Mouse (Mus musculus) liver, embryonic 14.5 days (tissue): Measurements from ENCODE around the gene Pla2g1b. TPM values are rescaled to one million over a fixed set of nuclear protein-coding genes. Genes with fewer than 3 reads are reported as not detected.
A peak's percentile ranks its signal among the peaks of the same experiment; 100 is the strongest.

Experiments used
- ATAC-seq: fragments of 200-750 bp; cut with Nextera tagmentation; 2 replicates; pipeline ENCODE4 v1.8.0; 2017; ENCODE audit warnings: moderate number of reproducible peaks, mild to moderate bottlenecking, moderate library complexity; ENCODE audit not compliant: insufficient read depth
- DNase-seq, 3 experiments: peaks; one replicate each; pipeline ENCODE4 v3.0.0-alpha.2; 2012 to 2013; ENCODE audit warnings: low read depth in 3 of 3, low spot score in 3 of 3
- H3K27ac ChIP-seq: fragments of 300-500 bp; sonication (generic); 2 replicates; pipeline ENCODE4 v1.5.1; 2014; ENCODE audit warnings: moderate library complexity, mild to moderate bottlenecking, control low read depth, inconsistent platforms
- H3K27me3 ChIP-seq: fragments of 300-500 bp; sonication (generic); 2 replicates; pipeline ENCODE4 v1.6.1; 2014; ENCODE audit warnings: mild to moderate bottlenecking, low read length, moderate library complexity; ENCODE audit not compliant: control insufficient read depth, insufficient read depth
- H3K36me3 ChIP-seq: fragments of 300-500 bp; sonication (generic); replicated peaks from 2 replicates; pipeline ENCODE4 v1.6.1; 2014; ENCODE audit warnings: low read depth; ENCODE audit not compliant: control insufficient read depth, insufficient read depth
- H3K4me1 ChIP-seq, 2 experiments: fragments of 200-500 bp in 1 of 2; fragments of 300-500 bp in 1 of 2; sonication (generic) in 1 of 2; replicated peaks; 2 replicates each; pipeline ENCODE4 v1.6.1; 2012 to 2014; ENCODE audit warnings: antibody characterized with exemption in 1 of 2, inconsistent platforms in 1 of 2, low read length in 1 of 2; ENCODE audit not compliant: control insufficient read depth in 2 of 2, insufficient read depth in 2 of 2
- H3K4me2 ChIP-seq: fragments of 300-500 bp; sonication (generic); 2 replicates; pipeline ENCODE4 v1.6.1; 2014; ENCODE audit warnings: low read depth, mild to moderate bottlenecking, control low read depth, moderate library complexity
- H3K4me3 ChIP-seq, 2 experiments: fragments of 200-500 bp in 1 of 2; fragments of 300-500 bp in 1 of 2; sonication (generic) in 1 of 2; 2 replicates each; pipeline ENCODE4 v1.5.1; 2012 to 2014; ENCODE audit warnings: low read depth in 2 of 2, low read length in 2 of 2, mild to moderate bottlenecking in 2 of 2, control low read depth in 1 of 2, inconsistent platforms in 1 of 2, moderate library complexity in 1 of 2; ENCODE audit not compliant: insufficient read depth in 1 of 2
- H3K9ac ChIP-seq: fragments of 300-500 bp; sonication (generic); replicated peaks from 2 replicates; pipeline ENCODE4 v1.6.1; 2014; ENCODE audit warnings: mild to moderate bottlenecking, control low read depth, moderate library complexity
- H3K9me3 ChIP-seq: fragments of 300-500 bp; sonication (generic); 2 replicates; pipeline ENCODE4 v1.6.1; 2016; ENCODE audit warnings: low read length, mixed read lengths; ENCODE audit not compliant: control insufficient read depth
- CTCF ChIP-seq: IDR thresholded peaks from 2 replicates; pipeline ENCODE4 v1.5.1; 2016; ENCODE audit warnings: antibody characterized with exemption, low read depth, control low read depth
- EP300 ChIP-seq: IDR thresholded peaks from 2 replicates; pipeline ENCODE4 v1.6.1; 2016; ENCODE audit warnings: antibody characterized with exemption, low read depth
- WGBS: fragments of 180-500 bp; shearing (Covaris S2); extraction: QIAGEN DNeasy Blood & Tissue Kit; methylation state at CpG from one replicate; pipeline ENCODE4 v1.1.7; 2014; ENCODE audit not compliant: insufficient replicate concordance; 5-methylcytosine and 5-hydroxymethylcytosine counted together
- polyA plus RNA-seq, 2 experiments: library from polyadenylated mRNA; depleted of rRNA in 1 of 2; stranded (reverse) in 1 of 2; unstranded in 1 of 2; fragments of >200 nt; fragmentation: Nextera tagmentation in 1 of 2; extraction: Ambion mirVana in 1 of 2; gene quantifications; 2 replicates each; pipeline versions ENCODE4 v1.2.1 to v1.2.3; 2012 to 2014

Pla2g1b gene
- polyA plus RNA-seq, 2 experiments, result not detected

- H3K4me3 ChIP-seq, result peak within 1 kb of the TSS; percentile 67 to 91
- ATAC-seq, result peak; percentile 86
- H3K27ac ChIP-seq, result no peak within 1 kb of the TSS
- TF ChIP-seq CTCF (peak; percentile 94), EP300 (no peak)
- peaks cover 0 to 8% of the 10 kb centered on the region in 2 experiments; a peak in 3 of 4 replicates for H3K4me1 ChIP-seq
- peak within 1 kb of the TSS; percentile 75 for H3K9ac ChIP-seq
- no peaks in the 10 kb centered on the region for H3K36me3 ChIP-seq
- H3K4me2 ChIP-seq, result peak within 1 kb of the TSS; percentile 79
- no peaks in the 10 kb centered on the region for H3K9me3 ChIP-seq
- 1% methylated on average over 70 of the region's 74 CpGs for WGBS
- peak; percentile 71 to 76 (median 73) for DNase-seq
- H3K27me3 ChIP-seq, result no peaks in the 10 kb centered on the region
Measured at GRCm38 (mm10) chr5:115506454-115507201, 40.6 kb downstream of the Pla2g1b start, which contains the start of gene Pxn. Pxn (plus strand) TSS chr5:115506676.

- no peaks in the 10 kb centered on the region for H3K36me3 ChIP-seq
Measured at GRCm38 (mm10) chr5:115507267-115507980, 41.4 kb downstream of the Pla2g1b start.

GRCm38 (mm10) chr5:115507981-115508858 is 42.2 kb downstream of the Pla2g1b start:
- WGBS, result 54% methylated on average over 18 of the region's 18 CpGs
- Histone ChIP-seq H3K4me2 (peak overlapping the region; percentile 79), H3K9me3 (no peaks in the 10 kb centered on the region), H3K4me3 (peak overlapping the region; percentile 67 to 91; a peak in 3 of 4 replicates), H3K36me3 (no peaks in the 10 kb centered on the region), H3K27ac (no peak overlapping the region), H3K4me1 (peaks cover 0 to 5% of the 10 kb centered on the region in 2 experiments; a peak in 2 of 4 replicates), H3K9ac (no peak overlapping the region; the same call in 1 of the 2 replicates), H3K27me3 (no peaks in the 10 kb centered on the region)
- no peak for ATAC-seq
- no peak for DNase-seq
- TF ChIP-seq EP300 (no peak), CTCF (no peak)

More at GRCm38 (mm10) chr5:115507267-115507980, 41.4 kb downstream of the Pla2g1b start:
- Histone ChIP-seq H3K4me3 (peak overlapping the region; percentile 67 to 91), H3K9me3 (no peaks in the 10 kb centered on the region), H3K27ac (no peak overlapping the region), H3K4me2 (peak overlapping the region; percentile 79), H3K27me3 (no peaks in the 10 kb centered on the region), H3K9ac (peak overlapping the region; percentile 75), H3K4me1 (peaks cover 0 to 8% of the 10 kb centered on the region in 2 experiments; a peak in 3 of 4 replicates)
- TF ChIP-seq EP300, result no peak
- TF ChIP-seq CTCF, result no peak
- no peak for DNase-seq
- WGBS, result 11% methylated on average over 12 of the region's 12 CpGs
- ATAC-seq, result no peak

- no peaks in the 10 kb centered on the region for H3K9me3 ChIP-seq
- H3K4me2 ChIP-seq, result peak overlapping the region; percentile 79
- H3K27ac ChIP-seq, result no peak overlapping the region
- DNase-seq (no peak), ATAC-seq (no peak)
- 50% methylated on average over 10 of the region's 10 CpGs for WGBS
- H3K4me3 ChIP-seq, result peak overlapping the region in 1 of 2 experiments; percentile 5; a peak in 2 of 4 replicates
- no peak overlapping the region; the same call in 1 of the 2 replicates for H3K9ac ChIP-seq
- H3K27me3 ChIP-seq, result no peaks in the 10 kb centered on the region
- TF ChIP-seq EP300 (no peak), CTCF (no peak)
- peaks cover 0 to 5% of the 10 kb centered on the region in 2 experiments; a peak in 2 of 4 replicates for H3K4me1 ChIP-seq
- no peaks in the 10 kb centered on the region for H3K36me3 ChIP-seq
Measured at GRCm38 (mm10) chr5:115508859-115509147, 42.7 kb downstream of the Pla2g1b start.
